Mouse (Mus musculus): ENCODE measurements at regions not wholly inside any gene's neighbourhood (a gene's known extent, or its start where the extent isn't known, plus 50 kb on each side); places are given as distances from the start of the nearest gene placed in this dataset.

DNA sequence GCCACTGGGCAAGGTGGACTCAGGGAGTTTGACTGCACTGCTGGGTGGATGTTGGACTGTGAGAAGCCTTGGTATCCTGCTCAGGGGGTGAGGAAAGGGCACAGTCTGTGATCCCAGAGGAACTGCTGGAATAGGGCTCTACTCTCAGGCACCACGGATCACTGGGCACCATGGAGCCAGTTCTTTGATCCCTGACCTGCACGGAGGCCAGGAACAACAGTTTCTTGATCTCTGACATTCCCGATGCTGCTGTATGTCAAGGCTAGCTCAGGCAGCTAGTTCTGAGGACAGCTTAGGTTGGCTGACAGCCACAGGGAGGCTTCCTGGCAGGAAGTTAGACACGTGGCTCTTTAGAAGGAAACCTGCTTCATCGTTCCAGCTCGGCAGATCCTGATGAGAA is 289.5 kb upstream of the Slit2 start:
- DNase-seq (ENCODE audit: low spot score) = no peak

GRCm38 (mm10) chr5:47693921-47694320 is 289.0 kb upstream of the Slit2 start:
- DNase-seq (ENCODE audit: low spot score) = no peak

- DNase-seq (ENCODE audit: low spot score) = no peak
Measured at GRCm38 (mm10) chr5:47694630-47695029, 288.3 kb upstream of the Slit2 start.

DNA sequence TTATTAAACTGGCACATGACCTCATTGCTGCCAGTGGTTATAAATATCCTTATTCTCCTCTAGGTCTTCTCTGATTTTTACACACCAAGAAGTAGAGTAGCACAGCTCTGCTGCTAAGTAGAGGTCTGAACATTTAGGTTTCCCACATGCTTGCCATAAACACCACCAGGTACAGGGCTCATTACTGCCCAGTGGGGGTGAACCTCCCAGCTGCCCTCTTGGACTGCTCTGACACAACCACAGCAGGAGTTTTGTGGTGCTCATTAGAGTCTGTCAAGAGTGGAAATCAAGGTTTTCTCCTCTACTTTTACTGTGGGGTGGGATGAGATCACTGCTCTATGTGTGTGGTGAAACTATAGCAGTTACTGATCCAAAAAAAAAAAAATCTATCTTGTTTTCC is 271.4 kb upstream of the Slit2 start:
- DNase-seq (ENCODE audit: low spot score) = no peak

GRCm38 (mm10) chr5:47714333-47714732 is 268.6 kb upstream of the Slit2 start:
- no peak for DNase-seq (ENCODE audit: low spot score)

GRCm38 (mm10) chr5:47724911-47725310 is 258.0 kb upstream of the Slit2 start:
- no peak for DNase-seq (ENCODE audit: low spot score)

DNA sequence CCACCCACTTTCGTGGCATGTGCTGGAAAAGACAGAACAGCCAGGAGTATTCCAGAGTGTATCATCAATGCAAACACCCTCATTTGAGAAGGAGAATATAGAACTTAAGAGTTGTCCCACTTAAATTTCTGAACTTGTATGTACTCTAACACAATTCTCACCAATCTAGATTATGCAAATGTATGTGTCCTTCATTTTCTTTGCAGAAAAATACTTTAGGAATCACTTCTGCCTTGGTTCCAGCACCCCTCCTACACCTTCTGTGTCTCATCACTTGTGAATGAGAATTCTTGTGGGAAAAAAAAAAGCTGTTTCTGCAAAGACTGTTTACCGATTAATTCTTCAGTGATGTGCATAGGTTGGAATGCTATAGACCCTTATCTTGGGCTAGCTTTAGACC is 240.2 kb upstream of the Slit2 start:
- DNase-seq (ENCODE audit: low spot score) = no peak

DNA sequence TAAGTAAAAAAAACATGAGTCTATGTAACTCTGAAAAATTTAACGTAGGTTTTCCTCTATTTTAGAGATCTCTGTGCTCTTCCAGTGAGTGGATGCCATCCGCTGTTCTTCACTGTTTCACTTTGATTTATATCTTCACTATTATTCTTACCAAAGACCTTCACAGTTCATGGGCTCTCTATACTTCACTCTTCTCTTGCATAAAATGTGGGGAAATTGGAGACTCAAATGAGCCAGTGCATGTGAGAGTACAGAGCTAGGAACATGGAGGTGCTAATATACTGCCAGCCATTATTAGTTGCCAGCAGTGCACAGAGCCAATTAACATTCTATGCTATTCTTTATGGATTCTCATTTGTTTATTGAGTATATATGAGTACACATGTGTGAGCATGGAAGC is 237.8 kb upstream of the Slit2 start:
- DNase-seq (ENCODE audit: low spot score) = no peak

DNA sequence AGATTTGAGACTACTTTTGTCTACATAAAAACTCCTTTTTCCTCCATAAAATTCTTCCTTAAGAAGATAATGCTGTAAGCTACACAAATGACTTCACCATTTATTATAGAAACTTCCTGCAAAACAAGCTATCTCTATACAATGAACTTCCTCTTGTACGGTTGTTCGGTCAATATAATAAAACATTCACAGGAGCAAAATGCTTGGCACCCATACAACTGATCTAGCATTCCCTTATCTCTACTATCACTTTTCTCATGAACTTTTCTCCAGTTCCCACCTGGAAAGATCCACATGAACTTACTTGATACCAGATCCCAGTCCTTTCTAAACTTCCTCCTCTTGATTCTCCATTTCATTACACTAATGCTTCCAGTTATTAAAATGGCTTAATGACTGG is 231.0 kb upstream of the Slit2 start:
- DNase-seq (ENCODE audit: low spot score) = no peak

DNA sequence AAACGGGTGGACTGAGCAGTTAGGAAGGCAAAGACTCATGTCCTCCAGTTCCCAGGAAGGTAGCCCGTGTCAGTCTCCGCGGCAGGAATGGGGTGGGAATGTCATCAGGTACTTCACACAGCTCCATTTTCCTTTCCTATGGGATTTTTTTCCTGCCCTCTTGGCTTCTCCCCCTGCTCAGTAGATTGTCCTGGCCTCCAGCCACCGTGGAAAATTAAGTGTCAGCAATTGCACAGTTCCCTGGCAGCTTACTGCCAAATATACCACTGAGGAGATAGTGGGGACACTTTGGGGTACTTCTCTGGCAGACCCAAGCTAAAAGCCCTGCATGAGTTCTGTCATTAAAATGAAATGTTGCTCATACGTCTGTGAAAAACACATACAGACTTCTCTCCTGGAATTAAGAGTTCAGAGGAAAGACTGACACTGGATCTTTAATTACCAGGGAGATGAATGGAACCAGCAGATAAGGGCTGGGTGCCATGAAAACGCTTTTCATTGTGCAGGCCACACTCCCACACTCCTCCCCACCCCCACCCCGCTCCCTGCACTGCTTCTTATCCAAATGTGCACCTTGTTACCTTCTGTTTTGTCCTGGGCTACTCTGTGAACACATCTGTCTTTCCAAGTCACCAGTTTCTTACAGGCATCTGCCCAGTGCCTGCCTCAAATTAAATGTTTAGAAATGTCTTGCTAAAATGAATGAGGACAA is 210.1 kb upstream of the Slit2 start:
- DNase-seq (ENCODE audit: low spot score) = peak; percentile 77

DNA sequence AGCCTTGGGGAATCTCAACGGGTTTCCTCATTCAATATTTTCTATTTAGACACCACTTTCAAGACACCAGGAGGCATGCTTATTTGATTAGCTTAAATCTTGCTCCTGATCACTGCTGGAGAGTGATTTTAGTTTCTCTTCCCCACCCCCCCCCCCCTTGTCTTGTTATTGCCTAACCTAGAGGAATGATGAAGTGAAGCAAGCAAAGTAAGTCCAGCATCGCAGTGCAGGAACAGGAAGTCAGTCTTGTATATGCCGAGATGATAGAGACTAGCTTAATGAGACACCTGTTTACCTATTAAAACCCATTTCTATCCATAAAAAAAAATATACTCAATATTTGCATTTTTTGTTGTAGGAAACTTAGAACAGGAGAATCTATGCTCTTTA is 209.6 kb upstream of the Slit2 start:
- DNase-seq (ENCODE audit: low spot score) = no peak

- no peak for DNase-seq (ENCODE audit: low spot score)
Measured at GRCm38 (mm10) chr5:47780861-47781260, 202.1 kb upstream of the Slit2 start.

GRCm38 (mm10) chr5:47781608-47782007 is 201.3 kb upstream of the Slit2 start:
- no peak for DNase-seq (ENCODE audit: low spot score)

DNA sequence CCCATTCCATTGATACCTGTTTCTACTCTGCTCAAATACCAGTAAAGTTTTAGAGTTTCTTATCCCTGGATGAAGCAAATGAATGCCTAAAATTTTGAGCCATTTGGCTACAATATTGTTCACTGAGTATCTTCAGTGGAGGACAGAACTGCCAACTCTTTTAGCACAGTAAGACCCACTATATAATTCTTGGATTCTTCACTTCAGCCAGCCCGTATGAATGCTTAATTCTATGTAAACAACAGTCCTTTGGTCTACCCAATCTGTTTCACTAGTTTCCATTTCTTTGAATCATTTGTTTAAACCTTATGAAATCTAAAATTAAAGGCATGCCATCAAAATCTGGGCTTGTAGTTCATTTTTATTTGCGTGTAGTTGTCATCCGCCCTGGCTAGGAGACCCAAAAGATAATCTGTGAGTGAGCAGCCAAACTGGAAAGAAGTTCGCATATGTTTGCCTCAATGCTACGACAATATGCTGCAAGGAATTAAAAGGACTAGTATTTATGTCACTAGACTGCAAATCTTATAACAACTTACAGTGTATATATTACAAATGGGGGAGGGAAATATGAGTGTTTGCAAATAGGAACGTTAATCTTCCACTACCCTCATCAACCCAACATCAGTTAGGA is 188.2 kb upstream of the Slit2 start:
- no peak for DNase-seq (ENCODE audit: low spot score)

DNA sequence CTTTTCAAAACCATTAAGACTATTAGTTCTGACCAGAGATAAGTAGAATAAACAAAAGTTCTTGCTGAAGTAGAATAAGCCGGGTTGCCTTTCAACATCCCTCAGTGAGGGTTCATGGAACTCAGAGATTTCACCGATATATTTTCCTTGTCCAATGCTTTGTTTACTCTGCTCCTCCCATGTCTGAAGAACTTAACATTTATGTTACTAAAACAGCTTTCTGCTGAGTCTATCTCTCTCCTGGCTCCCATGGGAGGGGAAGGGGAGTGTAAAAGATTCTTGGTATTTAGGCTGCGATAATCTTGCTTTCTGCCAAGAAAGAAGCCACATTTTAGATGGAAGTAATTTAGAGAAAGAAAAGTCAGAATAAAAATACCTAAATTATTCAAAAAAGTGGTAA is 187.7 kb upstream of the Slit2 start:
- no peak for DNase-seq (ENCODE audit: low spot score)

GRCm38 (mm10) chr5:47820936-47821335 is 162.0 kb upstream of the Slit2 start:
- no peak for DNase-seq (ENCODE audit: low spot score)

- no peak for DNase-seq (ENCODE audit: low spot score)
Measured at GRCm38 (mm10) chr5:47837998-47838397, 144.9 kb upstream of the Slit2 start.

- DNase-seq (ENCODE audit: low spot score) = peak; percentile 65
Measured at GRCm38 (mm10) chr5:47869701-47870100, 113.2 kb upstream of the Slit2 start.

Measured in MN1 (cell line).